Mouse (Mus musculus) midbrain, embryonic 10.5 days (tissue): ENCODE measurements around the gene L1cam. TPM values are rescaled to one million over a fixed set of nuclear protein-coding genes. Genes with fewer than 3 reads are reported as not detected.
A peak's percentile ranks its signal among the peaks of the same experiment; 100 is the strongest.

Experiments
- DNase-seq: peaks from one replicate; pipeline ENCODE4 v3.0.0-alpha.2; 2017; ENCODE audit warnings: low spot score
- H3K27ac ChIP-seq: fragments of 300-500 bp; sonication (generic); replicated peaks from 2 replicates; pipeline ENCODE4 v1.5.1; 2016; ENCODE audit warnings: mild to moderate bottlenecking
- H3K27me3 ChIP-seq: fragments of 300-500 bp; sonication (generic); 2 replicates; pipeline ENCODE4 v1.6.1; 2016; ENCODE audit warnings: low read depth, mild to moderate bottlenecking; ENCODE audit not compliant: poor library complexity, severe bottlenecking
- H3K36me3 ChIP-seq: fragments of 300-500 bp; sonication (generic); 2 replicates; pipeline ENCODE4 v1.6.1; 2016; ENCODE audit warnings: mild to moderate bottlenecking, moderate library complexity
- H3K4me1 ChIP-seq: fragments of 300-500 bp; sonication (generic); 2 replicates; pipeline ENCODE4 v1.6.1; 2016
- H3K4me3 ChIP-seq: fragments of 300-500 bp; sonication (generic); 2 replicates; pipeline ENCODE4 v1.5.1; 2016; ENCODE audit warnings: mild to moderate bottlenecking, moderate library complexity
- H3K9me3 ChIP-seq: fragments of 300-500 bp; sonication (generic); replicated peaks from 2 replicates; pipeline ENCODE4 v1.6.1; 2016; ENCODE audit warnings: mild to moderate bottlenecking
- WGBS: fragments of 180-500 bp; shearing (Covaris S2); methylation state at CpG from one replicate; pipeline ENCODE4 v1.1.7; 2016; 5-methylcytosine and 5-hydroxymethylcytosine counted together
- polyA plus RNA-seq: library from polyadenylated mRNA; unstranded; fragments of >200 nt; fragmentation: Nextera tagmentation; extraction: Ambion mirVana; gene quantifications from 2 replicates; pipeline ENCODE4 v1.2.1, GENCODE M21; 2016

Gene L1cam
- polyA plus RNA-seq, 1 experiment from 2014 or later, result 7.4 TPM

- Histone ChIP-seq H3K9me3 (no peaks in the 10 kb centered on the region), H3K4me1 (peaks cover 34% of the 10 kb centered on the region), H3K36me3 (no peaks in the 10 kb centered on the region), H3K4me3 (no peak overlapping the region), H3K27ac (no peak overlapping the region), H3K27me3 (peaks cover 12% of the 10 kb centered on the region; the same call in 1 of the 2 replicates)
- WGBS, result 11% methylated on average over 5 of the region's 5 CpGs
- peak; percentile 25 for DNase-seq
Measured at GRCm38 (mm10) chrX:73869334-73869733, 26.6 kb downstream of the L1cam start.

- no peaks in the 10 kb centered on the region for H3K36me3 ChIP-seq
- H3K9me3 ChIP-seq, result no peaks in the 10 kb centered on the region
- H3K27ac ChIP-seq, result no peak overlapping the region
- DNase-seq, result no peak
- H3K27me3 ChIP-seq, result peaks cover 12% of the 10 kb centered on the region; the same call in 1 of the 2 replicates
- H3K4me1 ChIP-seq, result peaks cover 36% of the 10 kb centered on the region
- H3K4me3 ChIP-seq, result no peak overlapping the region
- WGBS, result 76% methylated on average over 1 of the region's 1 CpGs
Measured at GRCm38 (mm10) chrX:73867852-73868251, 28.1 kb downstream of the L1cam start.

- H3K27ac ChIP-seq, result no peak overlapping the region; the same call in 1 of the 2 replicates
- no peak for DNase-seq
- 33% methylated on average over 3 of the region's 3 CpGs for WGBS
Measured at GRCm38 (mm10) chrX:73867256-73867655, 28.6 kb downstream of the L1cam start.

GRCm38 (mm10) chrX:73864692-73865091 is 31.2 kb downstream of the L1cam start:
- WGBS, result 58% methylated on average over 3 of the region's 3 CpGs
- Histone ChIP-seq H3K9me3 (no peaks in the 10 kb centered on the region), H3K36me3 (no peaks in the 10 kb centered on the region), H3K4me3 (no peak overlapping the region), H3K27me3 (peaks cover 8% of the 10 kb centered on the region; the same call in 1 of the 2 replicates), H3K27ac (no peak overlapping the region), H3K4me1 (peaks cover 36% of the 10 kb centered on the region)
- peak; percentile 27 for DNase-seq

More at GRCm38 (mm10) chrX:73867256-73867655, 28.6 kb downstream of the L1cam start:
- no peaks in the 10 kb centered on the region for H3K9me3 ChIP-seq
- H3K4me1 ChIP-seq, result peaks cover 36% of the 10 kb centered on the region
- no peaks in the 10 kb centered on the region for H3K36me3 ChIP-seq
- no peak overlapping the region for H3K4me3 ChIP-seq
- peaks cover 12% of the 10 kb centered on the region; the same call in 1 of the 2 replicates for H3K27me3 ChIP-seq

GRCm38 (mm10) chrX:73855087-73855408 is 40.9 kb downstream of the L1cam start:
- Histone ChIP-seq H3K4me1 (no peaks in the 10 kb centered on the region), H3K36me3 (no peaks in the 10 kb centered on the region), H3K9me3 (no peaks in the 10 kb centered on the region), H3K27me3 (no peaks in the 10 kb centered on the region; the same call in 1 of the 2 replicates), H3K4me3 (no peak overlapping the region), H3K27ac (no peak overlapping the region)
- no peak for DNase-seq
- WGBS, result 66% methylated on average over 3 of the region's 3 CpGs

GRCm38 (mm10) chrX:73854326-73855086 is 41.4 kb downstream of the L1cam start:
- 88% methylated on average over 9 of the region's 9 CpGs for WGBS
- H3K36me3 ChIP-seq, result no peaks in the 10 kb centered on the region
- no peak overlapping the region for H3K4me3 ChIP-seq
- H3K4me1 ChIP-seq, result no peaks in the 10 kb centered on the region
- H3K27ac ChIP-seq, result no peak overlapping the region
- DNase-seq, result no peak
- H3K27me3 ChIP-seq, result no peaks in the 10 kb centered on the region; the same call in 1 of the 2 replicates
- no peaks in the 10 kb centered on the region for H3K9me3 ChIP-seq

- no peak for DNase-seq
- H3K9me3 ChIP-seq, result no peaks in the 10 kb centered on the region
- no peak overlapping the region for H3K4me3 ChIP-seq
- H3K27ac ChIP-seq, result no peak overlapping the region
- no peaks in the 10 kb centered on the region for H3K27me3 ChIP-seq
- no peaks in the 10 kb centered on the region for H3K36me3 ChIP-seq
- 87% methylated on average over 3 of the region's 3 CpGs for WGBS
- no peaks in the 10 kb centered on the region for H3K4me1 ChIP-seq
Measured at GRCm38 (mm10) chrX:73836691-73837090, 59.2 kb downstream of the L1cam start.

GRCm38 (mm10) chrX:73835731-73836130 is 60.2 kb downstream of the L1cam start:
- Histone ChIP-seq H3K36me3 (no peaks in the 10 kb centered on the region), H3K4me1 (no peaks in the 10 kb centered on the region), H3K27ac (no peak overlapping the region), H3K4me3 (no peak overlapping the region), H3K9me3 (no peaks in the 10 kb centered on the region), H3K27me3 (no peaks in the 10 kb centered on the region)
- 88% methylated on average over 1 of the region's 1 CpGs for WGBS
- DNase-seq, result no peak

GRCm38 (mm10) chrX:73824185-73825151 is 71.4 kb downstream of the L1cam start, which contains the start of gene Pdzd4:
Gene Pdzd4 (minus strand): TSS chrX:73824969.
- Histone ChIP-seq H3K9me3 (no peaks in the 10 kb centered on the region), H3K4me3 (peak within 1 kb of the TSS; percentile 67), H3K4me1 (peaks cover 22% of the 10 kb centered on the region), H3K36me3 (no peaks in the 10 kb centered on the region), H3K27ac (peak within 1 kb of the TSS; percentile 88), H3K27me3 (peaks cover 48% of the 10 kb centered on the region)
- 15% methylated on average over 75 of the region's 84 CpGs for WGBS
- DNase-seq, result peak; percentile 50

- 18% methylated on average over 17 of the region's 17 CpGs for WGBS
- peaks cover 48% of the 10 kb centered on the region for H3K27me3 ChIP-seq
- peaks cover 22% of the 10 kb centered on the region for H3K4me1 ChIP-seq
- H3K4me3 ChIP-seq, result peak overlapping the region; percentile 67
- H3K9me3 ChIP-seq, result no peaks in the 10 kb centered on the region
- peak; percentile 36 for DNase-seq
- peak overlapping the region; percentile 88 for H3K27ac ChIP-seq
- no peaks in the 10 kb centered on the region for H3K36me3 ChIP-seq
Measured at GRCm38 (mm10) chrX:73823747-73824146, 72.2 kb downstream of the L1cam start.

- Histone ChIP-seq H3K27ac (0 out of 2 replicates have a peak overlapping the region, but pooled peaks have one; percentile 28), H3K4me3 (no peak overlapping the region), H3K27me3 (peaks cover 6% of the 10 kb centered on the region; the same call in 1 of the 2 replicates), H3K9me3 (no peaks in the 10 kb centered on the region), H3K36me3 (no peaks in the 10 kb centered on the region), H3K4me1 (peaks cover 7% of the 10 kb centered on the region)
- no peak for DNase-seq
- WGBS, result 56% methylated on average over 3 of the region's 3 CpGs
Measured at GRCm38 (mm10) chrX:73816596-73817314, 79.2 kb downstream of the L1cam start.

GRCm38 (mm10) chrX:73815072-73815471 is 80.8 kb downstream of the L1cam start:
- no peaks in the 10 kb centered on the region for H3K9me3 ChIP-seq
- H3K27ac ChIP-seq, result peak overlapping the region; percentile 82
- WGBS, result 17% methylated on average over 14 of the region's 14 CpGs
- H3K4me3 ChIP-seq, result peak overlapping the region; percentile 42
- H3K4me1 ChIP-seq, result peaks cover 7% of the 10 kb centered on the region
- H3K36me3 ChIP-seq, result no peaks in the 10 kb centered on the region
- DNase-seq, result peak; percentile 66
- peaks cover 5% of the 10 kb centered on the region; the same call in 1 of the 2 replicates for H3K27me3 ChIP-seq
